Mouse (Mus musculus) activated CD4-positive, CD25-positive, alpha-beta regulatory T cell, adult 4 months (primary cell): ENCODE data around the gene Kif5a. TPM values are rescaled to one million over a fixed set of nuclear protein-coding genes. Genes with fewer than 3 reads are reported as not detected.

Source experiments
- polyA plus RNA-seq, 2 experiments: library from polyadenylated mRNA; unstranded; fragments of 100-300 nt; shearing (Covaris generic); gene quantifications; one replicate each; pipeline ENCODE4 v1.2.1; 2017

Kif5a gene
- polyA plus RNA-seq, 2 experiments from 2014 or later = 0.18 to 0.70 TPM

Other genes starting within 250 kb of the Kif5a start
- 10 to 100 TPM; 42.5 to 57.1 TPM for gene Tsfm, start 232.5 kb downstream of the Kif5a start, polyA plus RNA-seq
- gene Mettl1, start 221.9 kb downstream of the Kif5a start, polyA plus RNA-seq = 10 to 100 TPM; 19.8 to 23.9 TPM
- under 1 TPM in 1 of 2 experiments, not detected in 1; 0.52 TPM for gene Eef1akmt3, start 221.8 kb downstream of the Kif5a start, polyA plus RNA-seq
- not detected for gene Cyp27b1, start 215.1 kb downstream of the Kif5a start, polyA plus RNA-seq
- gene March9, start 203.2 kb downstream of the Kif5a start, polyA plus RNA-seq = 1 to 10 TPM in 1 of 2 experiments, under 1 TPM in 1; 0.65 to 1.0 TPM
- gene Cdk4, start 199.8 kb downstream of the Kif5a start, polyA plus RNA-seq = 100 to 1,000 TPM; 304 to 317 TPM
- 100 to 1,000 TPM in 1 of 2 experiments, 10 to 100 TPM in 1; 99.2 to 103 TPM for gene Tspan31, start 193.1 kb downstream of the Kif5a start, polyA plus RNA-seq
- gene Agap2, start 188.1 kb downstream of the Kif5a start, polyA plus RNA-seq = 10 to 100 TPM; 20.4 to 29.9 TPM
- 10 to 100 TPM; 51.3 to 75.5 TPM for gene Os9, start 142.2 kb downstream of the Kif5a start, polyA plus RNA-seq
- gene B4galnt1, start 98.1 kb downstream of the Kif5a start, polyA plus RNA-seq = 100 to 1,000 TPM; 152 to 209 TPM
- gene Slc26a10, start 82.7 kb downstream of the Kif5a start, polyA plus RNA-seq = 1 to 10 TPM; 2.5 to 2.7 TPM
- not detected for gene Arhgef25, start 73.3 kb downstream of the Kif5a start, polyA plus RNA-seq
- gene Dtx3, start 67.6 kb downstream of the Kif5a start, polyA plus RNA-seq = 10 to 100 TPM; 40.6 to 42.9 TPM
- 10 to 100 TPM; 24.2 to 27.8 TPM for gene Pip4k2c, start 51.8 kb downstream of the Kif5a start, polyA plus RNA-seq
- 10 to 100 TPM; 55.4 to 60.6 TPM for gene Dctn2, start 3.0 kb upstream of the Kif5a start, polyA plus RNA-seq
- gene Mbd6, start 25.7 kb upstream of the Kif5a start, polyA plus RNA-seq = 10 to 100 TPM in 1 of 2 experiments, 1 to 10 TPM in 1; 4.0 to 10.6 TPM
- gene Mars, start 48.4 kb upstream of the Kif5a start, polyA plus RNA-seq = 10 to 100 TPM; 21.6 to 21.9 TPM
- gene Arhgap9, start 58.6 kb upstream of the Kif5a start, polyA plus RNA-seq = 100 to 1,000 TPM; 125 TPM
- under 1 TPM; 0.15 to 0.75 TPM for gene Gli1, start 78.6 kb upstream of the Kif5a start, polyA plus RNA-seq
- under 1 TPM in 1 of 2 experiments, not detected in 1; 0.07 TPM for gene Inhbe, start 91.1 kb upstream of the Kif5a start, polyA plus RNA-seq
- gene Inhbc, start 107.1 kb upstream of the Kif5a start, polyA plus RNA-seq = not detected
- 10 to 100 TPM; 14.4 to 15.0 TPM for gene R3hdm2, start 117.0 kb upstream of the Kif5a start, polyA plus RNA-seq
- gene Stac3, start 238.3 kb upstream of the Kif5a start, polyA plus RNA-seq = under 1 TPM in 1 of 2 experiments, not detected in 1; 0.92 TPM